Mouse (Mus musculus): ENCODE data around the gene Pdp2. TPM values are rescaled to one million over a fixed set of nuclear protein-coding genes. Genes with fewer than 3 reads are reported as not detected.

The Pdp2 gene
- total RNA-seq (2014; rRNA removed) (12.1 and 16.0 TPM in 2 replicates), polyA plus RNA-seq (2015; fragmentation: Nextera tagmentation; extraction: Ambion mirVana) (16.9 and 18.0 TPM in 2 replicates)

GRCm38 (mm10) chr8:104591133-104591834 is at the start of gene Pdp2:
Gene Pdp2 (plus strand): TSS chr8:104591451.
- peak; percentile 94 for DNase-seq (ENCODE audit: low spot score)
- Histone ChIP-seq H3K9ac (replicated peaks; ENCODE audit: low read length, poor library complexity, severe bottlenecking) (peak within 1 kb of the TSS; percentile 74), H3K4me3 (ENCODE audit: low read depth, low read length) (peak within 1 kb of the TSS; percentile 69), H3K4me1 (ENCODE audit: insufficient read depth, low read length) (no peaks in the 10 kb centered on the region), H3K9me3 (ENCODE audit: low read length) (no peaks in the 10 kb centered on the region), H3K4me2 (ENCODE audit: low read depth, low read length, poor library complexity, severe bottlenecking) (peak within 1 kb of the TSS; percentile 79), H3K27ac (ENCODE audit: low read depth, low read length) (peak within 1 kb of the TSS; percentile 70), H3K36me3 (ENCODE audit: insufficient read depth, low read length) (peaks cover 14% of the 10 kb centered on the region), H3K27me3 (ENCODE audit: insufficient read depth, low read length) (no peaks in the 10 kb centered on the region)
- peak; percentile 94 for ATAC-seq (ENCODE audit: low FRiP score)
- TF ChIP-seq CTCF (IDR thresholded peaks at IDR 0.05), result no peak
- WGBS, result under 1% methylated on average over 43 of the region's 44 CpGs

- no peaks in the 10 kb centered on the region for H3K9me3 ChIP-seq (ENCODE audit: low read length)
- no peak for DNase-seq (ENCODE audit: low spot score)
- TF ChIP-seq CTCF (IDR thresholded peaks at IDR 0.05), result no peak
- 12% methylated on average over 8 of the region's 8 CpGs for WGBS
- no peaks in the 10 kb centered on the region for H3K36me3 ChIP-seq (ENCODE audit: insufficient read depth, low read length)
- H3K9ac ChIP-seq (replicated peaks; ENCODE audit: low read length, poor library complexity, severe bottlenecking), result 0 out of 2 replicates have a peak overlapping the region, but pooled peaks have one; percentile 55
- H3K27ac ChIP-seq (ENCODE audit: low read depth, low read length), result no peak overlapping the region
- peak overlapping the region; percentile 63 for H3K4me3 ChIP-seq (ENCODE audit: low read depth, low read length)
- H3K4me2 ChIP-seq (ENCODE audit: low read depth, low read length, poor library complexity, severe bottlenecking), result peak overlapping the region; percentile 99
- no peak for ATAC-seq (ENCODE audit: low FRiP score)
- peaks cover 38% of the 10 kb centered on the region for H3K27me3 ChIP-seq (ENCODE audit: insufficient read depth, low read length)
- H3K4me1 ChIP-seq (ENCODE audit: insufficient read depth, low read length), result peaks cover 7% of the 10 kb centered on the region; the same call in 1 of the 2 replicates
Measured at GRCm38 (mm10) chr8:104541515-104541880, 49.8 kb upstream of the Pdp2 start.

- Histone ChIP-seq H3K4me2 (ENCODE audit: low read depth, low read length, poor library complexity, severe bottlenecking) (peak overlapping the region; percentile 99; the same call in 1 of the 2 replicates), H3K4me1 (ENCODE audit: insufficient read depth, low read length) (peaks cover 7% of the 10 kb centered on the region; the same call in 1 of the 2 replicates), H3K36me3 (ENCODE audit: insufficient read depth, low read length) (no peaks in the 10 kb centered on the region), H3K4me3 (ENCODE audit: low read depth, low read length) (peak overlapping the region; percentile 63; the same call in 1 of the 2 replicates), H3K9me3 (ENCODE audit: low read length) (no peaks in the 10 kb centered on the region), H3K27me3 (ENCODE audit: insufficient read depth, low read length) (peaks cover 38% of the 10 kb centered on the region), H3K27ac (ENCODE audit: low read depth, low read length) (no peak overlapping the region), H3K9ac (replicated peaks; ENCODE audit: low read length, poor library complexity, severe bottlenecking) (no peak overlapping the region)
- 14% methylated on average over 11 of the region's 11 CpGs for WGBS
- TF ChIP-seq CTCF (IDR thresholded peaks at IDR 0.05), result no peak
- no peak for DNase-seq (ENCODE audit: low spot score)
- ATAC-seq (ENCODE audit: low FRiP score), result no peak
Measured at GRCm38 (mm10) chr8:104542160-104542559, 49.1 kb upstream of the Pdp2 start.

GRCm38 (mm10) chr8:104543440-104544045 is 47.7 kb upstream of the Pdp2 start:
- Histone ChIP-seq H3K27me3 (ENCODE audit: insufficient read depth, low read length) (peaks cover 33% of the 10 kb centered on the region), H3K36me3 (ENCODE audit: insufficient read depth, low read length) (no peaks in the 10 kb centered on the region), H3K4me1 (ENCODE audit: insufficient read depth, low read length) (peaks cover 7% of the 10 kb centered on the region; the same call in 1 of the 2 replicates), H3K4me2 (ENCODE audit: low read depth, low read length, poor library complexity, severe bottlenecking) (no peak overlapping the region), H3K9me3 (ENCODE audit: low read length) (no peaks in the 10 kb centered on the region), H3K27ac (ENCODE audit: low read depth, low read length) (no peak overlapping the region), H3K9ac (replicated peaks; ENCODE audit: low read length, poor library complexity, severe bottlenecking) (no peak overlapping the region), H3K4me3 (ENCODE audit: low read depth, low read length) (no peak overlapping the region)
- no peak for DNase-seq (ENCODE audit: low spot score)
- TF ChIP-seq CTCF (IDR thresholded peaks at IDR 0.05), result no peak
- ATAC-seq (ENCODE audit: low FRiP score), result no peak
- 78% methylated on average over 8 of the region's 8 CpGs for WGBS

- no peak for DNase-seq (ENCODE audit: low spot score)
- Histone ChIP-seq H3K4me1 (ENCODE audit: insufficient read depth, low read length) (no peaks in the 10 kb centered on the region), H3K4me3 (ENCODE audit: low read depth, low read length) (no peak overlapping the region), H3K9ac (replicated peaks; ENCODE audit: low read length, poor library complexity, severe bottlenecking) (no peak overlapping the region), H3K27ac (ENCODE audit: low read depth, low read length) (no peak overlapping the region), H3K27me3 (ENCODE audit: insufficient read depth, low read length) (no peaks in the 10 kb centered on the region), H3K9me3 (ENCODE audit: low read length) (no peaks in the 10 kb centered on the region), H3K36me3 (ENCODE audit: insufficient read depth, low read length) (no peaks in the 10 kb centered on the region), H3K4me2 (ENCODE audit: low read depth, low read length, poor library complexity, severe bottlenecking) (no peak overlapping the region)
- no peak for TF ChIP-seq CTCF (IDR thresholded peaks at IDR 0.05)
- ATAC-seq (ENCODE audit: low FRiP score), result no peak
- WGBS, result 88% methylated on average over 4 of the region's 4 CpGs
Measured at GRCm38 (mm10) chr8:104555191-104555590, 36.1 kb upstream of the Pdp2 start.

GRCm38 (mm10) chr8:104557226-104557625 is 34.0 kb upstream of the Pdp2 start:
- no peak overlapping the region for H3K9ac ChIP-seq (replicated peaks; ENCODE audit: low read length, poor library complexity, severe bottlenecking)
- DNase-seq (ENCODE audit: low spot score) (no peak), ATAC-seq (ENCODE audit: low FRiP score) (no peak)
- no peaks in the 10 kb centered on the region for H3K27me3 ChIP-seq (ENCODE audit: insufficient read depth, low read length)
- TF ChIP-seq CTCF (IDR thresholded peaks at IDR 0.05), result no peak
- H3K36me3 ChIP-seq (ENCODE audit: insufficient read depth, low read length), result no peaks in the 10 kb centered on the region
- no peak overlapping the region for H3K4me3 ChIP-seq (ENCODE audit: low read depth, low read length)
- WGBS, result 89% methylated on average over 7 of the region's 7 CpGs
- H3K27ac ChIP-seq (ENCODE audit: low read depth, low read length), result no peak overlapping the region
- H3K4me2 ChIP-seq (ENCODE audit: low read depth, low read length, poor library complexity, severe bottlenecking), result no peak overlapping the region
- H3K9me3 ChIP-seq (ENCODE audit: low read length), result no peaks in the 10 kb centered on the region
- H3K4me1 ChIP-seq (ENCODE audit: insufficient read depth, low read length), result no peaks in the 10 kb centered on the region

Measured in midbrain, postnatal 0 days (tissue).